Mouse (Mus musculus): ENCODE measurements around the gene Fry. TPM values are rescaled to one million over a fixed set of nuclear protein-coding genes. Genes with fewer than 3 reads are reported as not detected.

Fry gene
- 4.6 and 6.2 TPM in 2 replicates for polyA plus RNA-seq (2012; rRNA removed)

GRCm38 (mm10) chr5:150118455-150119241 lies at the start of gene Fry:
Gene Fry, plus strand, starts transcription at chr5:150118645.

GRCm38 (mm10) chr5:150518064-150518463 lies 399.6 kb downstream of the Fry start, which contains the start of gene Zar1l:
Gene Zar1l, minus strand, starts transcription at chr5:150518164.

GRCm38 (mm10) chr5:150521937-150522866 lies 403.8 kb downstream of the Fry start, which contains the start of gene Brca2:
Gene Brca2, plus strand, starts transcription at chr5:150522630.

Other genes with a start within 250 kb of the Fry start
- gene Rxfp2, start 100.0 kb upstream of the Fry start, polyA plus RNA-seq (2012; rRNA removed), result not detected in 2 replicates

Data from stomach, adult 2 months (tissue).